Mouse (Mus musculus): ENCODE data around the gene Gpx8.
"Not testable (repeated sequence)": the region's sequence is repeated elsewhere in the genome, so short reads cannot be mapped to it uniquely, and the experiment has no call there.

The Gpx8 gene

DNA sequence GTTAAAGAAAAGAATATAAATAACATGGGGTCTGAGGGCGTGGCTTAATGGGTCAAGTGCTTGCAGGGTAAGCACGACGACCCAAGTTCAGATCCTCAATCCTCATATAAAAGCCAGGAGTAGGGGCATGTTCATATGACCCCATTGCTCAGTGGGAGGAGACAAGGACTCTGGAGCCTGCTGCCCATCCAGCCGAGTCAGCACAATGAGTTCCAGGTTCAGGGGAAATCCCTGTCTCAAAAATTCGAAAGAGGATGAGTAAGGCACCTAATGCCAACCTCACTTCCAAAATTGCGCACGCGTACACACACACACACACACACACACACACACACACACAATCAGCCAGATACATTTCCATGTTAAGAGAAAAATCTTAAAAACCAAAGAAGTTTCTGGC lies 23.7 kb downstream of the Gpx8 start:
- no peak for DNase-seq

- DNase-seq = no peak
These were observed 24.7 kb downstream of the Gpx8 start for GRCm38 (mm10) chr13:113021521-113021920.

DNA sequence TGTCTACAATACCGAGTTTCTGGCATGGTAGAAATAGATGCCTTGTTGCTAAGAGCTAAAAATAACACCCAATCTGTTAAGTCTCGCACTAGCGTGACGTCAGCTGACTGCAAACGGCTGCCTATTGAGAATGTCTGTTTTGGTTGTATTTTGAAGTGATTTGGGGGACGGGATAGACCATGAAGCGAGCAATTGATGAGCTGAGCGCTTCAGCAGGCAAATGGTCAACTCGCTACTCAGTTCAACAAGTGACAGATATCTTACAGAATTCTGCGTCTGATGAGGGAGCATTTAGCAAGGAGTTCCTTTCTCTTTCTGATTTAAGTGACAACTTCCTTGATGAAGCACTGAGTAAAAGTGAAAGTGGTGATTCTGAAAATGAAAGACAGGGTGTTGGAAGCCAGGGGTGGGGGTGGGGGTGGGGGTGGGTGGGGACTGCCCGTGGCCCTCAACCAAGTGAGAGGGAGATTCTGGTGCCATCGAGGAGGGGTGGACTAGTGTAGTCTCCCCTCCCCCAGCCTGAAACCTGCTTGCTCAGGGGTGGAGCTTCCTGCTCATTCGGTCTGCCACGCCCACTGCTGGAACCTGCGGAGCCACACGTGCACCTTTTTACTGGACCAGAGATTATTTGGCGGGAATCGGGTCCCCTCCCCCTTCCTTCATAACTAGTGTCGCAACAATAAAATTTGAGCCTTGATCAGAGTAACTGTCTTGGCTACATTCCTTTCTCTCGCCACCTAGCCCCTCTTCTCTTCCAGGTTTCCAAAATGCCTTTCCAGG lies 32.8 kb downstream of the Gpx8 start:
- DNase-seq = not testable (repeated sequence)

GRCm38 (mm10) chr13:113012683-113013082 lies 33.5 kb downstream of the Gpx8 start:
- no peak for DNase-seq

DNA sequence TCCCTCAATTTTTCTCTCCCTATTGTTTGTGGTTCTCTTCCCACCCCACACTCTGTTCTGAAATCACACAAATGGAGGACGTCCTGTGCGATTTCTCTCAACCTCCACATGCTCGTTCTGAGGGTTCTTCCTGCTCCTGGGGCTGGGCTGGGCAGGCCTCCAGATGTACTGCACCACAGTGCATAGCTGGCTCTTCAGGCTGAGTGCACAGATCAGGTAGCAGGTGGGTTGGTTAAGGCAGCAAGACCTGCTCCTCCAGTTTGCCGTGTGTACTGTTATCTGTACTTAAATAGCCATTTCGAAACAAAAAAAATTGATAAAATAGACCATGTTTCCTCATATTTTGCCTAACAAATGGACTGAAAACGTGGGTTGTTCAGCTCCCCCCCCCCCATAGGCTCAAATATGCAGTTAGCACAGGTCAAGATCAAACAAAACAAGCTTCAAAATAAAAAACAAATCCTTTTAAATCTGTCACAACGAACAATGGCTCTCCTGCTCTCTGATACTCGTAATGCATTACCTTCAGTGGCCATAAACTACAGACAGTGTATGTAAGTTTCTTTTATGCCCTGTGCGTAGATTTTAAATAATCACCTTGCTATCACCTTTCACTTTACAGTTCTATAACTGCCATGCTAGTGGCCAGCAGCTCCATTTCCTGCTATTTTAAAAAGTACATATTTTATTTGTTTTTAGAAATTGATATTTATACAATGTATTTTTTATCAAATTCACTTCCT lies 45.5 kb downstream of the Gpx8 start:
- DNase-seq = no peak

GRCm38 (mm10) chr13:113000090-113000489 lies 46.1 kb downstream of the Gpx8 start:
- no peak for DNase-seq

GRCm38 (mm10) chr13:112998427-112999201 lies 47.6 kb downstream of the Gpx8 start:
- DNase-seq = peak; percentile 67

DNA sequence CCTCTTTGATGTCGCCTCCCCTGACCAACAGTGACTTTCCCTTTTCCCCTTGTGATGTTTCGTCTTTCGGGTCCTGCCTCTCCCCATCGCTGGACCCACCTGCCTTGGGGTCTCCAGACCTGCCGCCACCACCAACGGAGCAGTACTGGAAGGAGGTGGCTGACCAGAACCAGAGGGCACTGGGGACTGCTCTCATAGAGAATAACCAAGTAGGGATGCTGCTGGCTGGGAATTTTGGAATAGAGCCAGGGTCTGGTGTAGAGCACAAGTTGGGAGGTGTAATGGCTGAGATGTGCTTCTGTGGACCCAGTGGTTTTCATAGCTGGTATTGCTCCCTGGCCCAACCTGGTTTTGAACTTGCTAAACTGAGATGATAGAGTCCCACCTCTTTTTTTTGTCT lies 48.8 kb downstream of the Gpx8 start:
- DNase-seq = no peak

DNA sequence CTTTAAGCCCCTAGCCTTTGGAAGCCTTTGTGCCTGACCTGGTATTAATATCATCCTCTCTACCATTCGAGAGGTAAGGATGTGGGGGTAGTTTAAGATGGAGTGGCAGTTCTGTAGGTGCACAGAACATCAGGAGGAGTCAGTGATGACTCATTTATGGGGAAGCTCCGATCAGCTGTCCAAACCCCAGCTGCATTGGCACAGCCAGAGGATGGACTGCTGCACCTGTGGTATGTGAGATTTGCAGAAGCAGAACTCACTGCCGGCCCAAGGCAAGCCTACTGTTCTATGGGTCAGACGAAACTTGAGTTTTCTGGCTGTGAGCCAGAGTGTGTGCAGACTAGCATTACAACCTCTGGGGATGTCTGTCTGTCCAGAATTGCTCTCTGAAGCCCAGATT lies 49.8 kb downstream of the Gpx8 start:
- DNase-seq = no peak

DNA sequence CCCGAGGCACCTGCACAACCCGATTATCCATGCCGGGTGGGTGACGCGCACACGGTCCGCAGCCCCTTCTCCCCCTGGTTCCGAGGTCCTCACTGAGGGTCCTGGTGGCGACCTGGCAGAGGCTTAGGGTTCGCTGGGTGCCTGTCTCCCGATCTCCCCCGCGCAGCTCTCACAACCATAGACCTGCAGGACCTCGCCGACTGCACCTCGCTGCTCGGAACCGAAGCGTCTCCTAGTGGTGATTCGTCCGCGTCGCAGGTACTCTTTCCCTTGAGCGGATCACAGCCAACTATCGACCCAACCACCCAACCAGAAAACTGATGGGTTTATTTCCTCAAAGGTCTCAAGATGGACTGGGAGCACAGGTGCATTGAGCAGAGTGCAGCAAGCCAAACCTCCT lies 52.0 kb downstream of the Gpx8 start:
- peak; percentile 72 for DNase-seq

- peak; percentile 48 for DNase-seq
These were observed 52.6 kb downstream of the Gpx8 start, which contains the start of gene Mcidas for GRCm38 (mm10) chr13:112993531-112994152. Gene Mcidas (plus strand): TSS chr13:112993845.
